Mouse (Mus musculus) embryonic facial prominence, embryonic 13.5 days (tissue): Measurements from ENCODE around the gene Pnkp. TPM values are rescaled to one million over a fixed set of nuclear protein-coding genes. Genes with fewer than 3 reads are reported as not detected.
A peak's percentile ranks its signal among the peaks of the same experiment; 100 is the strongest.

Source experiments
- ATAC-seq: fragments of 200-750 bp; cut with Nextera tagmentation; 2 replicates; pipeline ENCODE4 v1.8.0; 2017; ENCODE audit warnings: low read depth; ENCODE audit not compliant: insufficient number of reproducible peaks, insufficient read depth, low FRiP score, low TSS enrichment
- H3K27ac ChIP-seq: fragments of 300-500 bp; sonication (generic); 2 replicates; pipeline ENCODE4 v1.5.1; 2015; ENCODE audit warnings: moderate library complexity, mild to moderate bottlenecking, inconsistent platforms
- H3K27me3 ChIP-seq: fragments of 300-500 bp; sonication (generic); 2 replicates; pipeline ENCODE4 v1.6.1; 2015; ENCODE audit warnings: mild to moderate bottlenecking, inconsistent platforms
- H3K36me3 ChIP-seq: fragments of 300-500 bp; sonication (generic); 2 replicates; pipeline ENCODE4 v1.6.1; 2015; ENCODE audit warnings: mild to moderate bottlenecking, inconsistent platforms
- H3K4me1 ChIP-seq: fragments of 300-500 bp; sonication (generic); 2 replicates; pipeline ENCODE4 v1.6.1; 2015; ENCODE audit warnings: inconsistent platforms
- H3K4me2 ChIP-seq: fragments of 300-500 bp; sonication (generic); 2 replicates; pipeline ENCODE4 v1.6.1; 2015; ENCODE audit warnings: moderate library complexity, mild to moderate bottlenecking, inconsistent platforms
- H3K4me3 ChIP-seq: fragments of 300-500 bp; sonication (generic); 2 replicates; pipeline ENCODE4 v1.5.1; 2015; ENCODE audit warnings: mild to moderate bottlenecking, inconsistent platforms
- H3K9ac ChIP-seq: fragments of 300-500 bp; sonication (generic); 2 replicates; pipeline ENCODE4 v1.6.1; 2015; ENCODE audit warnings: mild to moderate bottlenecking, inconsistent platforms
- H3K9me3 ChIP-seq: fragments of 300-500 bp; sonication (generic); 2 replicates; pipeline ENCODE4 v1.6.1; 2016; ENCODE audit warnings: inconsistent platforms
- WGBS: fragments of 180-500 bp; shearing (Covaris S2); methylation state at CpG from one replicate; pipeline ENCODE4 v1.1.7; 2015; ENCODE audit warnings: mixed read lengths; 5-methylcytosine and 5-hydroxymethylcytosine counted together
- polyA plus RNA-seq: library from polyadenylated mRNA; unstranded; fragments of >200 nt; fragmentation: Nextera tagmentation; extraction: Ambion mirVana; gene quantifications from 2 replicates; pipeline ENCODE4 v1.2.1, GENCODE M21; 2015

Gene Pnkp
- polyA plus RNA-seq, 1 experiment from 2014 or later = 30.0 TPM

DNA sequence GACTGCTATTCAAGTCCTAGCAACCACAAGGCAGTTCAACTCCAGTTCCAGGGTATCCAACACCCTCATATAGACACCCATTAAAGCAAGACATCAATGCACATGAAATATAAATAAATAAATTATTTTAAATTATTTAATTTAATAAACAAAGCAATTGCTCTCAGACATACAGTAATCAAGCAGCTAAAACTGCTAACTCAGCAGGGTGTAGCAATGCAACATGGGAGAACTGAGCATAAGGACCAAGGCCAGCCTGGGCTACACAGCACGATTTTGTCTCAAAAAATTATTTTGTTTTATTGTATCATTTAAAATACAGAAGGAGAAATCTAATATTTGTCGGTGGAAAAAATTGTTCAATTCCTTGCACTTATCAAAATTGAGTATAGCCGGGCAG is 37.2 kb downstream of the Pnkp start:
- WGBS = 87% methylated on average over 3 of the region's 3 CpGs
- Histone ChIP-seq H3K4me3 (no peak overlapping the region), H3K27ac (peak overlapping the region; percentile 93; the same call in 1 of the 2 replicates), H3K4me2 (no peak overlapping the region), H3K36me3 (peaks cover 20% of the 10 kb centered on the region), H3K9ac (no peak overlapping the region), H3K9me3 (no peaks in the 10 kb centered on the region), H3K27me3 (no peaks in the 10 kb centered on the region), H3K4me1 (peaks cover 59% of the 10 kb centered on the region)
- no peak for ATAC-seq

DNA sequence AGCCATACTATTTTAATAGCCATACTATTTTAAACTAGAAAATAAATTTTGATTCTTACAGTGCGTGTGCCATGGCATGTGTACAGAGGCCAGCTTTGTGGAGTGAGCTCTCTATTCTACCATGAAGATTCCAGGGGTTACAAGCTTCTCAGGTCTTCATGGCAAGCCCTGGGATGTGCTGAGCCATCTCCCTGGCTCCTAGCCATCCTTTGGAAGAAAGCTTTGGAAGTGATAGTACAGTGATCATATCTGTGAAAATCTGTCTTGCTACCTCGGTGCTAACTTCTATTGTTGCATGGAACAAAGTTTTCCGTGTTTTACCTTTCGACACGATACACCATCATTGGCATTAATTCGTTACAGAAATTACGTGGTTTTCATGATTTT is 38.3 kb downstream of the Pnkp start:
- no peak for ATAC-seq
- 53% methylated on average over 7 of the region's 7 CpGs for WGBS
- Histone ChIP-seq H3K4me2 (peak overlapping the region; percentile 78), H3K27ac (peak overlapping the region; percentile 91), H3K36me3 (peaks cover 24% of the 10 kb centered on the region), H3K9me3 (no peaks in the 10 kb centered on the region), H3K9ac (peak overlapping the region; percentile 44), H3K4me1 (peaks cover 58% of the 10 kb centered on the region), H3K27me3 (no peaks in the 10 kb centered on the region), H3K4me3 (peak overlapping the region; percentile 59)

DNA sequence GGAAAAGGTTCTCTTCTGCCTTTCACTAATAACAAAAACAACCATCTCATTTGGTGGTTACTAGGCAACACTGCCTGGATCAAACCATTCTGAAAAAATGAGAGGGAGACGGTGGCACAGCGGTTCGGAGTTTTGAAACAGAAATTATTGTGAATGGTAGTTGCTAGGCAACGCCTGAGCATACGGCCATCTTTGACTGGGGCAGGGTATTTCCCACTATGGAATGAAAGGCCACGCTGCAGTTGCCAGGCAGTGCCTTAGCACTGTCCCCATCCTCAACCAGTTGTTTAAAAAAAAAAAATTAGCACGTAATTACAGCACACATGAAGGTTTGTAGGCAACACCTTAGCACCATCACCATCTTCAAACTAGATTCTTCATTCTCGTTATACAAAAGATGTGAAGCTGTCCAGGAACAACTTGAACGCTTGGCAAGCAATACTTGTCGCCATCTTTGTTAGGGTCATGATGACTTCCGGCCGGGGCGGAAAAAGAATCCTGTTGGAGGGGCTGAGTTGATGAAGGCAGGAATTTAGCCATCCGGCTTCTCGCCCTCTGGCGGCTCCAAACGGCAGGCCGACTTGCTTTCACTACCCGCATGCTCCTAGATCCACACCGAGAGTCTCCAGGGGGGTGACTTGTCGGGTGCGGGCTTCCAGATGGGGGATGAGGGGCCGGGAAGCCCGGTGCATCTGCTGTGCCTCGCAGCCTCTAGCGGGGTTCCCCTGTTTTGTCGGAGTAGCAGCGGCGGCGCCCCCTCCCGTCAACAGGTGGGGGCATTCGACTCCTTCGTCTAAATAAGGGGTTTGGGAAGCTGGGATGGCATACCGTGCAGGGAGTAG is 38.9 kb downstream of the Pnkp start, which contains the start of gene Fuz:
TSS of gene Fuz (plus strand) at position 487 of the 842 bp plus-strand sequence.
- ATAC-seq = peak; percentile 56
- under 1% methylated on average over 34 of the region's 34 CpGs for WGBS

DNA sequence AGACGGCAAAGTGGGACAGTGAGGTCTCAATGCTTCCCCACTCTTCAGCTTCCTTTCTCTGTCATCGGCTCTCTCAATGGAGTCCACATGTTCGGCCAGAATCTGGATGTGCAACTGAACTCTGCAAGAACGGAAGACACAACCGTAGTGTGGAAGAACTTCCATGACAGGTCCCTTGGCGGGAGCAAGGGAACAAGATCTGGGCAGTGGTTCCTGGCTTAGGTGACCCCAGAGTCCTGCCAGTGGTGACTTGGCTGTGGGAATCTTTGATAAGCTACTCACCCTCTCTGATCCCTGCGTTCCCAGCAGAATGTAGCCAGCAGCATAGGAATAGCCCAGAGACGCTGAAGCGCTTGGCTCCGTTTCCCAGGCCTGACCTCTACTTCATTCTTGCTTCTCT is 39.6 kb downstream of the Pnkp start:
- Histone ChIP-seq H3K27ac (peak overlapping the region; percentile 91), H3K4me1 (peaks cover 53% of the 10 kb centered on the region), H3K9ac (peak overlapping the region; percentile 81), H3K9me3 (no peaks in the 10 kb centered on the region), H3K4me2 (peak overlapping the region; percentile 78), H3K27me3 (no peaks in the 10 kb centered on the region), H3K36me3 (peaks cover 29% of the 10 kb centered on the region), H3K4me3 (peak overlapping the region; percentile 59)
- WGBS = 25% methylated on average over 10 of the region's 10 CpGs
- ATAC-seq = no peak

More for the DNA sequence above, 38.9 kb downstream of the Pnkp start, which contains the start of gene Fuz:
- Histone ChIP-seq H3K27ac (peak within 1 kb of the TSS; percentile 91), H3K27me3 (no peaks in the 10 kb centered on the region), H3K36me3 (peaks cover 25% of the 10 kb centered on the region), H3K4me1 (peaks cover 53% of the 10 kb centered on the region), H3K4me2 (peak within 1 kb of the TSS; percentile 78), H3K4me3 (peak within 1 kb of the TSS; percentile 59), H3K9ac (peak within 1 kb of the TSS; percentile 81), H3K9me3 (no peaks in the 10 kb centered on the region)

DNA sequence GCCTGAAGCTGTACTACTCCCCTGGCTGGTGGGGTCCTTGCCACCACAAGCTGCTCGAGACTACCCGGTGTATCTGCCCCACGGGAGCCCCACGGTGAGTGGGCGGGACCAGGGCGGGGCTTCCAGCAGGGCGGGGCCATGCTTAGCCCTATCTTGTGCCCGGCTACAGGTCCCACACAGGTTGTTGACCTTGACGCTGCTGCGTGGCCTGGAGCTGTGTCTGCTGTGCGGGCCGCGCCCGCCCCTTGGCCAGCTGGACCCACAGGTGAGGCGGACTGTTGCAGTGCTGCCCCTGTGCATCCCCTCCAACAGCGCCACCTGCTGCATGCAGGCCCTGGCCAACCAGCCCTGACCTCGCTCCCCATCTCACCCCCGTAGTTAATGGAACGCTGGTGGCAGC is 41.7 kb downstream of the Pnkp start:
- H3K4me2 ChIP-seq = 0 out of 2 replicates have a peak overlapping the region, but pooled peaks have one; percentile 5
- WGBS = 36% methylated on average over 19 of the region's 19 CpGs
- ATAC-seq = no peak
- no peak overlapping the region for H3K27ac ChIP-seq
- H3K36me3 ChIP-seq = peaks cover 50% of the 10 kb centered on the region
- H3K4me3 ChIP-seq = no peak overlapping the region
- H3K27me3 ChIP-seq = no peaks in the 10 kb centered on the region
- 0 out of 2 replicates have a peak overlapping the region, but pooled peaks have one; percentile 6 for H3K9ac ChIP-seq
- H3K9me3 ChIP-seq = no peaks in the 10 kb centered on the region
- peaks cover 50% of the 10 kb centered on the region for H3K4me1 ChIP-seq

DNA sequence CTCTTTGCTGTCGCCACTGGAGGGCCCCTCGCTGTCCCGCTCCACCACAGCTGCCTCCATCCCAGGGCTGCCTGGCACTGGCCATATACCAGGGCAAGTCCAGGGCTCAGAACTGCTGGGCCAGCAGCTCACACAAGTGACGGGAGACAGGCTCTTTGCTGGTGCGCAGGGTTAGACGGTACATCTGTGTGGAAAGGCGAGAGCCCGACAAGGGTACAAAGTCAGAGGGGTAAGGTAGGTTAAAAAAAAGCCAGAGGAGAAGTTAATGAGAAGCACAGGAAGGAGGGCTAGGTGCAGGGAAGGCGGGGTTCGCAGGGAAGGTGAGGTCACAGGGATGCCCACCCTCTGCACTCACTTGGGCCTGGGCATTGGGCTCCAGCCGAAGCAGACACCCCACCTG is 43.7 kb downstream of the Pnkp start:
- Histone ChIP-seq H3K4me1 (peaks cover 35% of the 10 kb centered on the region), H3K4me2 (no peak overlapping the region), H3K9ac (0 out of 2 replicates have a peak overlapping the region, but pooled peaks have one; percentile 58), H3K36me3 (peaks cover 70% of the 10 kb centered on the region), H3K4me3 (peak overlapping the region; percentile 27; the same call in 1 of the 2 replicates), H3K27ac (0 out of 2 replicates have a peak overlapping the region, but pooled peaks have one; percentile 55), H3K9me3 (no peaks in the 10 kb centered on the region), H3K27me3 (no peaks in the 10 kb centered on the region)
- 92% methylated on average over 11 of the region's 11 CpGs for WGBS
- no peak for ATAC-seq

DNA sequence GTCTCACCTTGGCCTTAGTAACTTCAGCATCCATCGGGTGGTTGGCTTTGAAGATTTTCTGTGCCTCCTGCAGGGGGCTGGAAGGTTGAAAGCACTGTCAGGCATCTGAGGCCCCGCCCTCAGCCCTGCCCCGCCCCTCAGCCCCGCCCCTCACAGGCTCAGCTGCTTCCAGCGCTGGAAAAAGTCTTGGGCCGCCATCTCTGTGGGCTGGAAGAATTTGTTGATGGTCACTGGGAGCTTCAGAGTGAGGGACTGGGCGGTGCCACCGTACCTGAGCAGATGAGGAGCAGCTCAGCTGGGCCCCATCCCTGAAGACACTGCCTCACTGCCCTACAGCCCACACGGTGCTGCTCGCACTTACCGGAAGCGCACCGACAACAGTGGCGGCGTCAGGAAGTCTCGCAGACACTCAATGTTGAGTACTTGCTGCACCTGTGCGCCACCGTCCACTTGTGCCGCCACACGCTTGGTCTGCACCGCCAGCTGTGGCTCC is 44.3 kb downstream of the Pnkp start:
- Histone ChIP-seq H3K4me3 (peak overlapping the region; percentile 27), H3K27me3 (no peaks in the 10 kb centered on the region), H3K4me1 (peaks cover 35% of the 10 kb centered on the region), H3K27ac (peak overlapping the region; percentile 55), H3K9ac (peak overlapping the region; percentile 58), H3K4me2 (peak overlapping the region; percentile 59), H3K9me3 (no peaks in the 10 kb centered on the region), H3K36me3 (peaks cover 77% of the 10 kb centered on the region)
- ATAC-seq = no peak
- 18% methylated on average over 21 of the region's 21 CpGs for WGBS

DNA sequence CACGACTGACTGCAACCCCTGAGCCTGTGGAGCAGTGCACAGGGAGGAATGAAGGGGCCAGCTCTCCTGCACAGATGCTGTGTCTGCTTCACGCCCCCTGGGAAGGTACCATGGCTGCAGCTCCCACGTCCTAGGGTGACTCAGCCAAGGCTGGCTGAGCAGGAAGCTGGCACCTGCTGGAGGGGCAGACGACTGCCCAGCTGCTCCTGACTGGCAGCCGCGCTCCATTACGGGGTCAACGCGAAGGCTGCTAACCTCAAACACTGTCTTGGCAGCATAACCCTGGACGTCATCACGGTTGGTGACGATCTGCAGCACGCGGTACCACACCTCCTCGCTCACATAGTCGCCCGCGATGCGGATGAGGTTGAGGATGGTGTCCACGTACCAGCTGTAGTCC is 48.5 kb downstream of the Pnkp start:
- peaks cover 12% of the 10 kb centered on the region for H3K4me1 ChIP-seq
- no peak overlapping the region for H3K4me2 ChIP-seq
- no peak overlapping the region for H3K27ac ChIP-seq
- ATAC-seq = no peak
- H3K4me3 ChIP-seq = no peak overlapping the region
- no peaks in the 10 kb centered on the region for H3K27me3 ChIP-seq
- no peaks in the 10 kb centered on the region for H3K9me3 ChIP-seq
- peaks cover 97% of the 10 kb centered on the region for H3K36me3 ChIP-seq
- 93% methylated on average over 20 of the region's 20 CpGs for WGBS
- no peak overlapping the region for H3K9ac ChIP-seq

DNA sequence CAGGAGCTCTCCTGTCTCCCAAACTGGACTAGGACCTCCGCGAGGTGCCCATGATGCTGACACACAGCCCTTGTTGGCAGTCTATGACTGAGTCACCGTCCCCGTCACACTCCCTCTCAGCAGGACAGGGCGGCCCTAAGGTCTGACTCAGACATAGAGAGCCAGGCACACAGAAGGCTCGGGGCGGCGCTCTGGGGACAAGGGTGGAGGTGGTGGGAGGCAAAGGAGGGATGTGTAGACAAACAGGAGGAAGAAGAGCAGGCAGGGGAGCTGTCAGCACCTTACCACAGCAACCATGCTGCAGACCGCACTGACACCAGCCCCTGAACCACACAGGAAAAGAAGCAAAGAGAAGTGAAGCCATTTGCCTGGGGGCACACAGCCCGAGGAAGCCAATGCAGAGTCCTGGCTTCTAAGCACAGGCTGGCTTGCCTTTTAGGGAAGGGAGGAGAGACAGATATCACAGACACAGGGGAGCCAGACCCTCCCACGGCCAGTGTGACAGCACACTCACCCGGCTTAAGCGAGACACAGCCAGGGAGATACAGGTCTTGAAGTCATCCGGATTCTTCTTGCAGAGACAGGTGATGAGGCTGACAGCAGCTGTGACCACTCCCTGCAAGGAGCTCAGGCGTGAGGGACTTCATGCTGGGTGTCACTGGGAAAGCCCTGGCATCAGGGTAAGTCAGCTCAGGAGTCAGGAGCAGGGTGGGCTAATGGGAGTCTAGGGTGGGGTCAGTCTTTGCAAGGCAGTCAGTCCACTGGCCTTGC is 52.0 kb downstream of the Pnkp start:
- Histone ChIP-seq H3K4me2 (no peak overlapping the region), H3K27ac (no peak overlapping the region), H3K9me3 (no peaks in the 10 kb centered on the region), H3K27me3 (no peaks in the 10 kb centered on the region), H3K4me3 (no peak overlapping the region), H3K36me3 (peaks cover 98% of the 10 kb centered on the region), H3K4me1 (no peaks in the 10 kb centered on the region), H3K9ac (no peak overlapping the region)
- 89% methylated on average over 15 of the region's 15 CpGs for WGBS
- no peak for ATAC-seq
